Mouse (Mus musculus): ENCODE results near the gene Ppp5c. TPM values are rescaled to one million over a fixed set of nuclear protein-coding genes. Genes with fewer than 3 reads are reported as not detected.
A peak's percentile ranks its signal among the peaks of the same experiment; 100 is the strongest.

Ppp5c gene
- total and polyA plus RNA-seq, 2 experiments from 2014 or later, result 68.9 to 140 TPM

GRCm38 (mm10) chr7:17025505-17025894 lies 2.2 kb downstream of the Ppp5c start:
- Histone ChIP-seq H3K36me3 (ENCODE audit: insufficient read depth, low read length) (peaks cover 26% of the 10 kb centered on the region), H3K4me3 (ENCODE audit: low read length) (no peak overlapping the region), H3K9ac (replicated peaks; ENCODE audit: low read length) (no peak overlapping the region), H3K4me2 (ENCODE audit: low read depth, low read length) (peak overlapping the region; percentile 77; the same call in 1 of the 2 replicates), H3K4me1 (ENCODE audit: insufficient read depth, low read length) (peaks cover 20% of the 10 kb centered on the region), H3K27ac (no peak overlapping the region), H3K9me3 (ENCODE audit: low read length) (no peaks in the 10 kb centered on the region), H3K27me3 (ENCODE audit: insufficient read depth, low read length) (no peaks in the 10 kb centered on the region)
- DNase-seq (ENCODE audit: low spot score), result no peak
- TF ChIP-seq CTCF (IDR thresholded peaks at IDR 0.05; ENCODE audit: low read depth), result no peak
- ATAC-seq, result no peak
- 73% methylated on average over 4 of the region's 4 CpGs for WGBS

- Histone ChIP-seq H3K27me3 (ENCODE audit: insufficient read depth, low read length) (no peaks in the 10 kb centered on the region), H3K4me2 (ENCODE audit: low read depth, low read length) (no peak overlapping the region), H3K36me3 (ENCODE audit: insufficient read depth, low read length) (peaks cover 31% of the 10 kb centered on the region), H3K27ac (peak overlapping the region; percentile 32; the same call in 1 of the 2 replicates), H3K9ac (replicated peaks; ENCODE audit: low read length) (0 out of 2 replicates have a peak overlapping the region, but pooled peaks have one; percentile 28), H3K4me3 (ENCODE audit: low read length) (no peak overlapping the region), H3K4me1 (ENCODE audit: insufficient read depth, low read length) (peaks cover 20% of the 10 kb centered on the region), H3K9me3 (ENCODE audit: low read length) (no peaks in the 10 kb centered on the region)
- ATAC-seq (no peak), DNase-seq (ENCODE audit: low spot score) (no peak)
- TF ChIP-seq CTCF (IDR thresholded peaks at IDR 0.05; ENCODE audit: low read depth), result no peak
- WGBS, result 71% methylated on average over 10 of the region's 10 CpGs
Measured at GRCm38 (mm10) chr7:17024814-17025504, 2.8 kb downstream of the Ppp5c start.

- ATAC-seq (no peak), DNase-seq (ENCODE audit: low spot score) (no peak)
- 85% methylated on average over 6 of the region's 6 CpGs for WGBS
- H3K27ac ChIP-seq, result 0 out of 2 replicates have a peak overlapping the region, but pooled peaks have one; percentile 32
- peaks cover 20% of the 10 kb centered on the region for H3K4me1 ChIP-seq (ENCODE audit: insufficient read depth, low read length)
- peaks cover 37% of the 10 kb centered on the region for H3K36me3 ChIP-seq (ENCODE audit: insufficient read depth, low read length)
- no peak overlapping the region for H3K4me3 ChIP-seq (ENCODE audit: low read length)
- no peaks in the 10 kb centered on the region for H3K9me3 ChIP-seq (ENCODE audit: low read length)
- H3K27me3 ChIP-seq (ENCODE audit: insufficient read depth, low read length), result no peaks in the 10 kb centered on the region
- no peak overlapping the region for H3K4me2 ChIP-seq (ENCODE audit: low read depth, low read length)
- no peak for TF ChIP-seq CTCF (IDR thresholded peaks at IDR 0.05; ENCODE audit: low read depth)
- H3K9ac ChIP-seq (replicated peaks; ENCODE audit: low read length), result no peak overlapping the region
Measured at GRCm38 (mm10) chr7:17024141-17024540, 3.6 kb downstream of the Ppp5c start.

GRCm38 (mm10) chr7:17023701-17024100 lies 4.0 kb downstream of the Ppp5c start:
- H3K27ac ChIP-seq, result 0 out of 2 replicates have a peak overlapping the region, but pooled peaks have one; percentile 32
- peaks cover 37% of the 10 kb centered on the region for H3K36me3 ChIP-seq (ENCODE audit: insufficient read depth, low read length)
- TF ChIP-seq CTCF (IDR thresholded peaks at IDR 0.05; ENCODE audit: low read depth), result no peak
- ATAC-seq, result no peak
- H3K9ac ChIP-seq (replicated peaks; ENCODE audit: low read length), result no peak overlapping the region
- WGBS, result 79% methylated on average over 4 of the region's 4 CpGs
- H3K27me3 ChIP-seq (ENCODE audit: insufficient read depth, low read length), result no peaks in the 10 kb centered on the region
- no peak overlapping the region for H3K4me2 ChIP-seq (ENCODE audit: low read depth, low read length)
- DNase-seq (ENCODE audit: low spot score), result no peak
- H3K9me3 ChIP-seq (ENCODE audit: low read length), result no peaks in the 10 kb centered on the region
- H3K4me1 ChIP-seq (ENCODE audit: insufficient read depth, low read length), result peaks cover 20% of the 10 kb centered on the region
- no peak overlapping the region for H3K4me3 ChIP-seq (ENCODE audit: low read length)

GRCm38 (mm10) chr7:17022176-17022575 lies 5.5 kb downstream of the Ppp5c start:
- no peak for ATAC-seq
- Histone ChIP-seq H3K9ac (replicated peaks; ENCODE audit: low read length) (no peak overlapping the region), H3K27me3 (ENCODE audit: insufficient read depth, low read length) (no peaks in the 10 kb centered on the region), H3K4me1 (ENCODE audit: insufficient read depth, low read length) (peaks cover 25% of the 10 kb centered on the region), H3K36me3 (ENCODE audit: insufficient read depth, low read length) (peaks cover 37% of the 10 kb centered on the region), H3K9me3 (ENCODE audit: low read length) (no peaks in the 10 kb centered on the region), H3K27ac (no peak overlapping the region), H3K4me2 (ENCODE audit: low read depth, low read length) (no peak overlapping the region), H3K4me3 (ENCODE audit: low read length) (no peak overlapping the region)
- TF ChIP-seq CTCF (IDR thresholded peaks at IDR 0.05; ENCODE audit: low read depth), result no peak
- WGBS, result 96% methylated on average over 15 of the region's 15 CpGs
- no peak for DNase-seq (ENCODE audit: low spot score)

- Histone ChIP-seq H3K4me2 (ENCODE audit: low read depth, low read length) (no peak overlapping the region), H3K27me3 (ENCODE audit: insufficient read depth, low read length) (no peaks in the 10 kb centered on the region), H3K27ac (no peak overlapping the region), H3K4me3 (ENCODE audit: low read length) (no peak overlapping the region), H3K9ac (replicated peaks; ENCODE audit: low read length) (no peak overlapping the region), H3K36me3 (ENCODE audit: insufficient read depth, low read length) (peaks cover 46% of the 10 kb centered on the region), H3K4me1 (ENCODE audit: insufficient read depth, low read length) (peaks cover 13% of the 10 kb centered on the region; the same call in 1 of the 2 replicates), H3K9me3 (ENCODE audit: low read length) (no peaks in the 10 kb centered on the region)
- 84% methylated on average over 7 of the region's 7 CpGs for WGBS
- ATAC-seq (no peak), DNase-seq (ENCODE audit: low spot score) (no peak)
- no peak for TF ChIP-seq CTCF (IDR thresholded peaks at IDR 0.05; ENCODE audit: low read depth)
Measured at GRCm38 (mm10) chr7:17019426-17020166, 8.1 kb downstream of the Ppp5c start.
